Mouse (Mus musculus) central nervous system, embryonic 14 days (tissue): ENCODE data around the gene Jmjd8. TPM values are rescaled to one million over a fixed set of nuclear protein-coding genes. Genes with fewer than 3 reads are reported as not detected.

Experiments
- polyA plus RNA-seq: library from polyadenylated mRNA; depleted of rRNA; stranded (reverse); fragments of >200 nt; gene quantifications from 2 replicates; pipeline ENCODE4 v1.2.3, GENCODE M21; 2012; rRNA removed

The Jmjd8 gene
- 82.0 and 84.1 TPM in 2 replicates for polyA plus RNA-seq

GRCm38 (mm10) chr17:25828712-25829557 lies at the start of gene Jmjd8:
Gene Jmjd8, plus strand, starts transcription at chr17:25828867.

GRCm38 (mm10) chr17:25785281-25785745 lies 43.4 kb upstream of the Jmjd8 start, which contains the start of gene Haghl:
Gene Haghl, minus strand, starts transcription at chr17:25785673.

GRCm38 (mm10) chr17:25786280-25786679 lies 42.4 kb upstream of the Jmjd8 start, which contains the start of gene Ccdc78:
Gene Ccdc78, plus strand, starts transcription at chr17:25786580.

GRCm38 (mm10) chr17:25792615-25793014 lies 36.1 kb upstream of the Jmjd8 start, which contains the start of gene Fam173a:
Gene Fam173a, minus strand, starts transcription at chr17:25792901.

GRCm38 (mm10) chr17:25795609-25796092 lies 33.0 kb upstream of the Jmjd8 start, which contains the start of gene AC134908.4:
Gene AC134908.4, minus strand, starts transcription at chr17:25795659.

GRCm38 (mm10) chr17:25796951-25797369 lies 31.7 kb upstream of the Jmjd8 start, which contains the start of gene Metrn:
Gene Metrn, minus strand, starts transcription at chr17:25797136.

GRCm38 (mm10) chr17:25808789-25809605 lies 19.7 kb upstream of the Jmjd8 start, which contains the start of gene Fbxl16:
Gene Fbxl16, plus strand, starts transcription at chr17:25809085.

GRCm38 (mm10) chr17:25823452-25823851 lies 5.2 kb upstream of the Jmjd8 start, which contains the start of gene Wdr24:
Gene Wdr24, plus strand, starts transcription at chr17:25823627.

GRCm38 (mm10) chr17:25833291-25833663 lies 4.6 kb downstream of the Jmjd8 start, which contains the start of gene Stub1:
Gene Stub1, minus strand, starts transcription at chr17:25833404.

GRCm38 (mm10) chr17:25837076-25837410 lies 8.4 kb downstream of the Jmjd8 start, which contains the start of gene Rhbdl1:
Gene Rhbdl1, minus strand, starts transcription at chr17:25837295.

GRCm38 (mm10) chr17:25841117-25841880 lies 12.6 kb downstream of the Jmjd8 start, which contains the start of gene Gm20683:
Gene Gm20683, minus strand, starts transcription at chr17:25841763.

GRCm38 (mm10) chr17:25844396-25844901 lies 15.8 kb downstream of the Jmjd8 start, which contains the start of gene Rhot2:
Gene Rhot2, minus strand, starts transcription at chr17:25844851.

GRCm38 (mm10) chr17:25860832-25861703 lies 32.4 kb downstream of the Jmjd8 start, which contains the start of gene Wdr90:
Gene Wdr90, minus strand, starts transcription at chr17:25861501.

GRCm38 (mm10) chr17:25868601-25869191 lies 40.0 kb downstream of the Jmjd8 start, which contains the start of gene Mcrip2:
Gene Mcrip2, minus strand, starts transcription at chr17:25868764.

GRCm38 (mm10) chr17:25874721-25875170 lies 46.1 kb downstream of the Jmjd8 start, which contains the start of gene Mettl26:
Gene Mettl26, plus strand, starts transcription at chr17:25875074.

GRCm38 (mm10) chr17:25880196-25880910 lies 51.7 kb downstream of the Jmjd8 start, which contains the start of gene Wfikkn1:
Gene Wfikkn1, minus strand, starts transcription at chr17:25880858.

